Mouse (Mus musculus): ENCODE data around the gene Aff3. TPM values are rescaled to one million over a fixed set of nuclear protein-coding genes. Genes with fewer than 3 reads are reported as not detected.
A peak's percentile ranks its signal among the peaks of the same experiment; 100 is the strongest.

Aff3 gene
- polyA plus RNA-seq, 1 experiment from 2014 or later, result 1.5 TPM

GRCm38 (mm10) chr1:38467305-38468083 is 197.3 kb downstream of the Aff3 start:
- Histone ChIP-seq H3K36me3 (no peaks in the 10 kb centered on the region), H3K4me2 (no peak overlapping the region), H3K27ac (no peak overlapping the region), H3K4me3 (no peak overlapping the region), H3K4me1 (peaks cover 22% of the 10 kb centered on the region), H3K9ac (no peak overlapping the region), H3K9me3 (replicated peaks) (no peaks in the 10 kb centered on the region), H3K27me3 (replicated peaks) (no peaks in the 10 kb centered on the region)
- ATAC-seq, result 0 out of 2 replicates have a peak, but pooled peaks have one; percentile 52
- WGBS (ENCODE audit: insufficient replicate concordance), result 46% methylated on average over 7 of the region's 7 CpGs

GRCm38 (mm10) chr1:38456719-38457269 is 208.0 kb downstream of the Aff3 start:
- 47% methylated on average over 7 of the region's 7 CpGs for WGBS (ENCODE audit: insufficient replicate concordance)
- no peak for ATAC-seq
- Histone ChIP-seq H3K9me3 (replicated peaks) (no peaks in the 10 kb centered on the region), H3K4me1 (peaks cover 12% of the 10 kb centered on the region; the same call in 1 of the 2 replicates), H3K27ac (no peak overlapping the region), H3K4me2 (no peak overlapping the region), H3K9ac (no peak overlapping the region; the same call in 1 of the 2 replicates), H3K36me3 (no peaks in the 10 kb centered on the region), H3K27me3 (replicated peaks) (peaks cover 18% of the 10 kb centered on the region; the same call in 1 of the 2 replicates), H3K4me3 (no peak overlapping the region)

GRCm38 (mm10) chr1:38454921-38455320 is 209.8 kb downstream of the Aff3 start:
- H3K9me3 ChIP-seq (replicated peaks), result no peaks in the 10 kb centered on the region
- no peak overlapping the region for H3K4me3 ChIP-seq
- peaks cover 23% of the 10 kb centered on the region for H3K27me3 ChIP-seq (replicated peaks)
- H3K4me1 ChIP-seq, result peaks cover 14% of the 10 kb centered on the region; the same call in 1 of the 2 replicates
- H3K9ac ChIP-seq, result no peak overlapping the region
- WGBS (ENCODE audit: insufficient replicate concordance), result 60% methylated on average over 8 of the region's 8 CpGs
- H3K4me2 ChIP-seq, result no peak overlapping the region
- H3K27ac ChIP-seq, result no peak overlapping the region
- ATAC-seq, result no peak
- no peaks in the 10 kb centered on the region for H3K36me3 ChIP-seq

GRCm38 (mm10) chr1:38451367-38451766 is 213.4 kb downstream of the Aff3 start:
- Histone ChIP-seq H3K27me3 (replicated peaks) (peaks cover 7% of the 10 kb centered on the region), H3K9me3 (replicated peaks) (no peaks in the 10 kb centered on the region), H3K36me3 (no peaks in the 10 kb centered on the region), H3K4me2 (no peak overlapping the region), H3K27ac (no peak overlapping the region), H3K4me3 (no peak overlapping the region), H3K9ac (no peak overlapping the region), H3K4me1 (peaks cover 43% of the 10 kb centered on the region)
- ATAC-seq, result no peak
- WGBS (ENCODE audit: insufficient replicate concordance), result 77% methylated on average over 6 of the region's 6 CpGs

GRCm38 (mm10) chr1:38450677-38451076 is 214.1 kb downstream of the Aff3 start:
- peaks cover 5% of the 10 kb centered on the region for H3K27me3 ChIP-seq (replicated peaks)
- ATAC-seq, result no peak
- H3K4me1 ChIP-seq, result peaks cover 50% of the 10 kb centered on the region
- no peaks in the 10 kb centered on the region for H3K36me3 ChIP-seq
- no peak overlapping the region for H3K4me3 ChIP-seq
- no peak overlapping the region for H3K27ac ChIP-seq
- WGBS (ENCODE audit: insufficient replicate concordance), result 87% methylated on average over 12 of the region's 12 CpGs
- H3K9ac ChIP-seq, result no peak overlapping the region
- H3K4me2 ChIP-seq, result no peak overlapping the region
- H3K9me3 ChIP-seq (replicated peaks), result no peaks in the 10 kb centered on the region

- no peak for ATAC-seq
- no peak overlapping the region for H3K9ac ChIP-seq
- peaks cover 49% of the 10 kb centered on the region for H3K4me1 ChIP-seq
- no peak overlapping the region for H3K4me2 ChIP-seq
- H3K4me3 ChIP-seq, result no peak overlapping the region
- no peaks in the 10 kb centered on the region for H3K36me3 ChIP-seq
- 76% methylated on average over 7 of the region's 7 CpGs for WGBS (ENCODE audit: insufficient replicate concordance)
- H3K27ac ChIP-seq, result no peak overlapping the region
- no peaks in the 10 kb centered on the region for H3K9me3 ChIP-seq (replicated peaks)
- H3K27me3 ChIP-seq (replicated peaks), result peaks cover 5% of the 10 kb centered on the region
Measured at GRCm38 (mm10) chr1:38449816-38450478, 214.8 kb downstream of the Aff3 start.

GRCm38 (mm10) chr1:38448854-38449253 is 215.9 kb downstream of the Aff3 start:
- WGBS (ENCODE audit: insufficient replicate concordance), result 38% methylated on average over 3 of the region's 3 CpGs
- no peaks in the 10 kb centered on the region for H3K36me3 ChIP-seq
- H3K4me3 ChIP-seq, result no peak overlapping the region
- peak overlapping the region; percentile 91 for H3K27ac ChIP-seq
- H3K9ac ChIP-seq, result peak overlapping the region; percentile 66; the same call in 1 of the 2 replicates
- peak overlapping the region; percentile 61 for H3K4me2 ChIP-seq
- no peaks in the 10 kb centered on the region for H3K9me3 ChIP-seq (replicated peaks)
- H3K4me1 ChIP-seq, result peaks cover 49% of the 10 kb centered on the region
- no peak for ATAC-seq
- H3K27me3 ChIP-seq (replicated peaks), result peaks cover 5% of the 10 kb centered on the region; the same call in 1 of the 2 replicates

GRCm38 (mm10) chr1:38447581-38447980 is 217.2 kb downstream of the Aff3 start:
- Histone ChIP-seq H3K4me2 (peak overlapping the region; percentile 61), H3K27me3 (replicated peaks) (peaks cover 5% of the 10 kb centered on the region; the same call in 1 of the 2 replicates), H3K9me3 (replicated peaks) (no peaks in the 10 kb centered on the region), H3K4me3 (peak overlapping the region; percentile 26), H3K36me3 (no peaks in the 10 kb centered on the region), H3K27ac (peak overlapping the region; percentile 91), H3K9ac (peak overlapping the region; percentile 66), H3K4me1 (peaks cover 61% of the 10 kb centered on the region)
- WGBS (ENCODE audit: insufficient replicate concordance), result 16% methylated on average over 2 of the region's 2 CpGs
- ATAC-seq, result peak; percentile 97

- no peak overlapping the region for H3K4me3 ChIP-seq
- no peaks in the 10 kb centered on the region for H3K9me3 ChIP-seq (replicated peaks)
- 61% methylated on average over 12 of the region's 12 CpGs for WGBS (ENCODE audit: insufficient replicate concordance)
- ATAC-seq, result peak; percentile 62
- peaks cover 5% of the 10 kb centered on the region; the same call in 1 of the 2 replicates for H3K27me3 ChIP-seq (replicated peaks)
- H3K36me3 ChIP-seq, result no peaks in the 10 kb centered on the region
- peaks cover 73% of the 10 kb centered on the region for H3K4me1 ChIP-seq
- H3K9ac ChIP-seq, result peak overlapping the region; percentile 18; the same call in 1 of the 2 replicates
- peak overlapping the region; percentile 91 for H3K27ac ChIP-seq
- peak overlapping the region; percentile 26; the same call in 1 of the 2 replicates for H3K4me2 ChIP-seq
Measured at GRCm38 (mm10) chr1:38446152-38446820, 218.5 kb downstream of the Aff3 start.

GRCm38 (mm10) chr1:38442887-38443286 is 221.9 kb downstream of the Aff3 start:
- peak overlapping the region; percentile 38 for H3K4me2 ChIP-seq
- 64% methylated on average over 3 of the region's 3 CpGs for WGBS (ENCODE audit: insufficient replicate concordance)
- H3K4me3 ChIP-seq, result no peak overlapping the region
- H3K36me3 ChIP-seq, result no peaks in the 10 kb centered on the region
- H3K9me3 ChIP-seq (replicated peaks), result no peaks in the 10 kb centered on the region
- H3K4me1 ChIP-seq, result peaks cover 51% of the 10 kb centered on the region
- H3K27me3 ChIP-seq (replicated peaks), result 0 out of 2 replicates have a peak, but pooled peaks cover 7% of the 10 kb centered on the region
- H3K27ac ChIP-seq, result 0 out of 2 replicates have a peak overlapping the region, but pooled peaks have one; percentile 33
- ATAC-seq, result 0 out of 2 replicates have a peak, but pooled peaks have one; percentile 25
- no peak overlapping the region for H3K9ac ChIP-seq

GRCm38 (mm10) chr1:38442479-38442878 is 222.3 kb downstream of the Aff3 start:
- peaks cover 47% of the 10 kb centered on the region for H3K4me1 ChIP-seq
- H3K36me3 ChIP-seq, result no peaks in the 10 kb centered on the region
- peak overlapping the region; percentile 38 for H3K4me2 ChIP-seq
- H3K9me3 ChIP-seq (replicated peaks), result no peaks in the 10 kb centered on the region
- H3K4me3 ChIP-seq, result no peak overlapping the region
- H3K27me3 ChIP-seq (replicated peaks), result 0 out of 2 replicates have a peak, but pooled peaks cover 7% of the 10 kb centered on the region
- peak; percentile 86 for ATAC-seq
- 55% methylated on average over 9 of the region's 9 CpGs for WGBS (ENCODE audit: insufficient replicate concordance)
- peak overlapping the region; percentile 33; the same call in 1 of the 2 replicates for H3K27ac ChIP-seq
- H3K9ac ChIP-seq, result no peak overlapping the region
